Mouse (Mus musculus) forebrain, embryonic 11.5 days (tissue): ENCODE measurements around the gene Gm11541. TPM values are rescaled to one million over a fixed set of nuclear protein-coding genes. Genes with fewer than 3 reads are reported as not detected.

Source experiments
- ATAC-seq: fragments of 200-750 bp; cut with Nextera tagmentation; replicated peaks from 2 replicates; pipeline ENCODE4 v1.8.0; 2017; ENCODE audit warnings: moderate TSS enrichment; ENCODE audit not compliant: low FRiP score
- DNase-seq: peaks from one replicate; pipeline ENCODE4 v3.0.0-alpha.2; 2017; ENCODE audit warnings: low spot score
- H3K27ac ChIP-seq: fragments of 300-500 bp; sonication (generic); 2 replicates; pipeline ENCODE4 v1.5.1; 2014; ENCODE audit warnings: low read depth, low read length
- H3K27me3 ChIP-seq: fragments of 300-500 bp; sonication (generic); 2 replicates; pipeline ENCODE4 v1.6.1; 2014; ENCODE audit warnings: mild to moderate bottlenecking, low read length, mixed read lengths; ENCODE audit not compliant: control insufficient read depth, insufficient read depth
- H3K36me3 ChIP-seq: fragments of 300-500 bp; sonication (generic); 2 replicates; pipeline ENCODE4 v1.6.1; 2014; ENCODE audit warnings: mild to moderate bottlenecking, low read length, moderate library complexity, mixed read lengths; ENCODE audit not compliant: control insufficient read depth, insufficient read depth
- H3K4me1 ChIP-seq: fragments of 300-500 bp; sonication (generic); replicated peaks from 2 replicates; pipeline ENCODE4 v1.6.1; 2014; ENCODE audit warnings: low read length, mixed read lengths; ENCODE audit not compliant: control insufficient read depth, insufficient read depth
- H3K4me2 ChIP-seq: fragments of 300-500 bp; sonication (generic); 2 replicates; pipeline ENCODE4 v1.6.1; 2014; ENCODE audit warnings: low read depth, mild to moderate bottlenecking, low read length, moderate library complexity, mixed read lengths; ENCODE audit not compliant: severe bottlenecking
- H3K4me3 ChIP-seq: fragments of 300-500 bp; sonication (generic); 2 replicates; pipeline ENCODE4 v1.5.1; 2014; ENCODE audit warnings: low read depth, low read length
- H3K9ac ChIP-seq: fragments of 300-500 bp; sonication (generic); 2 replicates; pipeline ENCODE4 v1.6.1; 2014; ENCODE audit warnings: low read length
- H3K9me3 ChIP-seq: fragments of 300-500 bp; sonication (generic); 2 replicates; pipeline ENCODE4 v1.6.1; 2016; ENCODE audit warnings: low read length, mixed read lengths; ENCODE audit not compliant: control insufficient read depth
- WGBS: fragments of 180-500 bp; shearing (Covaris S2); extraction: QIAGEN DNeasy Blood & Tissue Kit; methylation state at CpG from one replicate; pipeline ENCODE4 v1.1.7; 2014; 5-methylcytosine and 5-hydroxymethylcytosine counted together
- polyA plus RNA-seq: library from polyadenylated mRNA; unstranded; fragments of >200 nt; fragmentation: Nextera tagmentation; extraction: Ambion mirVana; gene quantifications from 2 replicates; pipeline ENCODE4 v1.2.1, GENCODE M21; 2014

Gene Gm11541
- polyA plus RNA-seq = not detected in 2 replicates

GRCm38 (mm10) chr11:94704472-94704871 is at the start of gene Gm11541:
TSS of gene Gm11541 (minus strand) at chr11:94704499.
- Histone ChIP-seq H3K36me3 (no peaks in the 10 kb centered on the region), H3K27ac (no peak within 1 kb of the TSS), H3K9me3 (no peaks in the 10 kb centered on the region), H3K9ac (no peak within 1 kb of the TSS), H3K4me3 (no peak within 1 kb of the TSS), H3K4me1 (no peaks in the 10 kb centered on the region; the same call in 1 of the 2 replicates), H3K27me3 (no peaks in the 10 kb centered on the region), H3K4me2 (no peak within 1 kb of the TSS)
- 87% methylated on average over 5 of the region's 5 CpGs for WGBS
- no peak for DNase-seq
- no peak for ATAC-seq

DNA sequence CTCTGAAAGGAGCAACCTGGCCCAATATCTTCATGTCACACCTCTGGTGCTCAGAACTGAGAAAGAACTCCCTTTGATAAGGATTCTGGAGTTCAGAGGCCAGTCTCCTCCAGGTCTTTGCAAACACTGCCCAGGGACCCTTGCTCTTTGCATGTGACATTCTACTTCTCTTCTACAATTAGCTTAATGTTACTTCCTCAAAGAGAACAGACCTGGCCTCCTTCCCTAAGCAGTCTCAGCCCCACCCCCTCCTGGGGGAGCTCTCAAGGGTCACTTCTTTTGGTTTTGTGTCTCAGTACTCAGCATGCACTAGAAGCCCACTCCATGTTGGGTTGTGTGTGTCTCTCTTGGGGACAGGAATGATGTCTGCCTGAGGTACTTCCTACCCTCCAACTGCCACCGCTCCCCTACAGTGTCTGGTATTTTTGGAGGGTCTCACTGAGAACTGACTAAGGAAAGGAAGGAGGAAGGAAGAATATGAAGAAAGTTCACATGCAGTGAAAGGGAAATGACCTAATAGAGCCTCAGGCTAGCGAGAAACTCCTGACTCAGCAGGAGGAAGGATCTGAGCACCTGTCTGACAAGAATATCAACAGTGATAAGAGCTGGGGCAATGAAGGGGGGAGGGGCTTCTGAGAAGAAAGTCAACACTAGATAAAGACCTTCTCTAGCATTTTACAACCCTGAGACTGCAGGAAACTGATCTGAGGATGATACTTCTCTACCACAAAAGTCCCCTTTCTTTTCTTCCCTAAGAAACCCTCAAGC is 48.8 kb upstream of the Gm11541 start:
- H3K36me3 ChIP-seq = no peaks in the 10 kb centered on the region
- DNase-seq (no peak), ATAC-seq (no peak)
- no peak overlapping the region for H3K9ac ChIP-seq
- no peaks in the 10 kb centered on the region for H3K4me1 ChIP-seq
- no peaks in the 10 kb centered on the region for H3K9me3 ChIP-seq
- no peak overlapping the region for H3K4me2 ChIP-seq
- no peak overlapping the region for H3K27ac ChIP-seq
- no peak overlapping the region for H3K4me3 ChIP-seq
- H3K27me3 ChIP-seq = no peaks in the 10 kb centered on the region
- 66% methylated on average over 2 of the region's 2 CpGs for WGBS

DNA sequence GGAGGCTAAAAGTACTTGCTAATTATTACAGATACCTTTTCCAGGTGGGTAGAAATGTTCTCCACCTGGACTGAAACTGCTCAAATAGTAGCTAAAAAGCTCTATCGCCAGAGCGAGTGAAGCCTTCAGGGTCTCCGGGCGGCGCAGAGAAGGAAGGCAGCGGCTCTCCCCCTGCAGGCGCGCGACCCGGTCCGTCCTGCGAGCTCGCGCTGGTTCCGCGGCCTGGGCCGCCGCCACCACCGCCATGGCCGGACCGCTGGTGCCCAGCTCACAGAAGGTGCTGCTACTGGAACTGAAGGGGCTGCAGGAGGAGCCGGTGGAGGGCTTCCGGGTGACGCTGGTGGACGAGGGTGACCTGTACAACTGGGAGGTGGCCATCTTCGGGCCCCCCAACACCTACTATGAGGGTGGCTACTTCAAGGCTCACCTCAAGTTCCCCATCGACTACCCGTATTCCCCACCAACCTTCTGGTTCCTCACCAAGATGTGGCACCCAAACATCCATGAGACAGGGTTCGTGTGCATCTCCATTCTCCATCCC is 37.5 kb upstream of the Gm11541 start, which contains the start of gene Cdc34b:
Cdc34b (plus strand) TSS at position 51 of the 541 bp plus-strand sequence.
- H3K36me3 ChIP-seq = no peaks in the 10 kb centered on the region
- 83% methylated on average over 27 of the region's 29 CpGs for WGBS
- no peaks in the 10 kb centered on the region for H3K4me1 ChIP-seq
- no peak within 1 kb of the TSS for H3K9ac ChIP-seq
- DNase-seq = no peak
- H3K27ac ChIP-seq = no peak within 1 kb of the TSS
- H3K4me2 ChIP-seq = no peak within 1 kb of the TSS
- no peak for ATAC-seq
- H3K4me3 ChIP-seq = no peak within 1 kb of the TSS
- H3K9me3 ChIP-seq = no peaks in the 10 kb centered on the region
- H3K27me3 ChIP-seq = no peaks in the 10 kb centered on the region

DNA sequence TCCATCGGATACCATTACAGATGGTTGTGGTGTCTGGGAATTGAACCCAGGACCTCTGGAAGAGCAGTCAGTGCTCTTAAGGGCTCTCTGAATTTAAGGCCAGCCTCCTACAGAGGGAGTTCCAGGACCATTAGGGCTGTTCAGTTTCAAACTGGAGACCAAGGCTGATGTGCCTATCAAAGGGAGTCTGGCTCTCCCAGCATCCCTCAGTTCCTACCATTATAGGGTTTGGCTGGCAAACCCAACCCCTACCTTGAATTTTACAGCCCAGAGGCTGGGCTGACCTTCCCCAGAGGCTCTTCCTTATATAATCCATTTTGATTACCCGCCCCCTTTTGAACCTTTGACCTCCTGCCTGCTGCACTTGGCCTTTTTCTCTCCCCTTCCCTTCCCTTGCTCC is 31.4 kb upstream of the Gm11541 start:
- Histone ChIP-seq H3K4me1 (no peaks in the 10 kb centered on the region), H3K4me3 (no peak overlapping the region), H3K27me3 (no peaks in the 10 kb centered on the region), H3K27ac (no peak overlapping the region), H3K9ac (no peak overlapping the region), H3K4me2 (no peak overlapping the region), H3K9me3 (no peaks in the 10 kb centered on the region), H3K36me3 (no peaks in the 10 kb centered on the region)
- WGBS = 76% methylated on average over 2 of the region's 2 CpGs
- DNase-seq = no peak
- no peak for ATAC-seq

GRCm38 (mm10) chr11:94732773-94733172 is 28.5 kb upstream of the Gm11541 start:
- H3K27me3 ChIP-seq = no peaks in the 10 kb centered on the region
- no peak for DNase-seq
- H3K4me1 ChIP-seq = no peaks in the 10 kb centered on the region
- WGBS = 58% methylated on average over 8 of the region's 8 CpGs
- H3K4me3 ChIP-seq = no peak overlapping the region
- H3K9ac ChIP-seq = no peak overlapping the region
- ATAC-seq = no peak
- no peak overlapping the region for H3K27ac ChIP-seq
- H3K9me3 ChIP-seq = no peaks in the 10 kb centered on the region
- H3K36me3 ChIP-seq = no peaks in the 10 kb centered on the region
- no peak overlapping the region for H3K4me2 ChIP-seq

DNA sequence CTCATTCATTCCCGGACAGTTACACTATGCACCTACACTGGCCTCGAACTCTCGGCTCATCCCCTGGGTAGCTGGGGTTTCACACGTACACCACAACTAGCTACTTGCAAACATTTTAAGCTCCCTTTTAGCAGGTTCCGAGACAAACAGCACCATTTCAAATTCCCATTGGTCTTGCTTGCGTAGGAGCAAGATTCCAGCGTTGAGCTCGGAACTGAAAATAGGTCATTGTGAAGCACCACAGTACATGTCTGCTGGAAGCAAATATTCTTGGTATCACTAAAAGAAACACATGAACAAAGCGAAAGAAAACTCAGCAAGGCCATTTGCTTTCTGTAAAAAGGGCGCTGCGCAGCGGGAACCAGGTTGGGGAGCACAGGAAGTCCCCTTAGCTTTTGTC is 26.9 kb upstream of the Gm11541 start:
- Histone ChIP-seq H3K4me1 (no peaks in the 10 kb centered on the region), H3K9ac (no peak overlapping the region), H3K36me3 (no peaks in the 10 kb centered on the region), H3K4me2 (no peak overlapping the region), H3K4me3 (no peak overlapping the region), H3K27ac (no peak overlapping the region), H3K27me3 (no peaks in the 10 kb centered on the region), H3K9me3 (no peaks in the 10 kb centered on the region)
- DNase-seq = no peak
- 89% methylated on average over 12 of the region's 12 CpGs for WGBS
- ATAC-seq = no peak

DNA sequence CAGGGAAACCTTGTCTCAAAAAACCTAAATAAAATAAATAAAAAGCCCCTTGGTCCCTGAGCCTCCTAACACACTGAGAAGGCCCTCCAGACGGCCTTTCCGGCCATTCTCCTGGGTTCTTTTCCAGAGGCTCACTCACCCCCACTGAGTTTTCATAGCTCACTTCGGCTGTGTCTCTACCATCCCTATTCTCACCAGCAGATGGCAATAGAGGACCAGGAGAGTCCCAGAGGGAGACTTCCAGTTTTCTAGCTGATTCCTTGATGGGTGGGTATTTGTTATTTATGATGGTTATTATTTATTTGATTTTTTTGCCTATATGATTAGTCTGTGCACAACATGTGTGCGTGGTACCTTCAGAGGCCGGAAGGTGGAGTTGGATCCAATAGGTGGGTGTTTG is 26.0 kb upstream of the Gm11541 start:
- no peaks in the 10 kb centered on the region for H3K4me1 ChIP-seq
- H3K9me3 ChIP-seq = no peaks in the 10 kb centered on the region
- H3K9ac ChIP-seq = no peak overlapping the region
- no peak overlapping the region for H3K4me2 ChIP-seq
- 34% methylated on average over 5 of the region's 5 CpGs for WGBS
- DNase-seq (peak; percentile 68), ATAC-seq (no peak)
- no peak overlapping the region for H3K27ac ChIP-seq
- no peak overlapping the region for H3K4me3 ChIP-seq
- H3K36me3 ChIP-seq = no peaks in the 10 kb centered on the region
- no peaks in the 10 kb centered on the region for H3K27me3 ChIP-seq

GRCm38 (mm10) chr11:94729565-94729964 is 25.3 kb upstream of the Gm11541 start:
- WGBS = 33% methylated on average over 4 of the region's 4 CpGs
- H3K9me3 ChIP-seq = no peaks in the 10 kb centered on the region
- ATAC-seq = no peak
- no peaks in the 10 kb centered on the region for H3K4me1 ChIP-seq
- no peak overlapping the region for H3K9ac ChIP-seq
- DNase-seq = no peak
- H3K4me2 ChIP-seq = no peak overlapping the region
- H3K27me3 ChIP-seq = no peaks in the 10 kb centered on the region
- no peak overlapping the region for H3K4me3 ChIP-seq
- no peaks in the 10 kb centered on the region for H3K36me3 ChIP-seq
- no peak overlapping the region for H3K27ac ChIP-seq

DNA sequence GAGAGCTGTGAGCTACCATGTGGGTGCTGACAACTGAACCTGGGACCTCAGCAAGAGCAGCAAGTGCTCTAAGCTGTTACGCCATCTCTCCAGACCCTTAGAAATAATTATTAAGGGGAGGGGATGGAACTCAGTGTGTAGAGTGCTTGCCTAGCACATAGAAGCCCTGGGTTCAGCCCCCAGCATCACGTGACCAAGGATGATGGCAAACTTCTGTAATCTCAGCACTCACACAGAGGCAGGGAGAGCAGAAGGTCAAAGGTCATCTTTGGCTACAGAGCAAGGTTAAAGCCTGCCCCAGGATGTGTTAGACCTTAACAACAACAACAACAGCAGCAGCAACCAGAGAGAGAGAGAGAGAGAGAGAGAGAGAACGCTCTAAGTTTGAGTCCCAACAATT is 24.2 kb upstream of the Gm11541 start:
- no peaks in the 10 kb centered on the region for H3K4me1 ChIP-seq
- 83% methylated on average over 3 of the region's 3 CpGs for WGBS
- DNase-seq = no peak
- H3K9ac ChIP-seq = no peak overlapping the region
- H3K4me2 ChIP-seq = no peak overlapping the region
- no peaks in the 10 kb centered on the region for H3K9me3 ChIP-seq
- no peak overlapping the region for H3K27ac ChIP-seq
- no peaks in the 10 kb centered on the region for H3K36me3 ChIP-seq
- ATAC-seq = no peak
- H3K4me3 ChIP-seq = no peak overlapping the region
- H3K27me3 ChIP-seq = no peaks in the 10 kb centered on the region
